Mouse (Mus musculus): ENCODE results near the gene Tmem212.

DNA sequence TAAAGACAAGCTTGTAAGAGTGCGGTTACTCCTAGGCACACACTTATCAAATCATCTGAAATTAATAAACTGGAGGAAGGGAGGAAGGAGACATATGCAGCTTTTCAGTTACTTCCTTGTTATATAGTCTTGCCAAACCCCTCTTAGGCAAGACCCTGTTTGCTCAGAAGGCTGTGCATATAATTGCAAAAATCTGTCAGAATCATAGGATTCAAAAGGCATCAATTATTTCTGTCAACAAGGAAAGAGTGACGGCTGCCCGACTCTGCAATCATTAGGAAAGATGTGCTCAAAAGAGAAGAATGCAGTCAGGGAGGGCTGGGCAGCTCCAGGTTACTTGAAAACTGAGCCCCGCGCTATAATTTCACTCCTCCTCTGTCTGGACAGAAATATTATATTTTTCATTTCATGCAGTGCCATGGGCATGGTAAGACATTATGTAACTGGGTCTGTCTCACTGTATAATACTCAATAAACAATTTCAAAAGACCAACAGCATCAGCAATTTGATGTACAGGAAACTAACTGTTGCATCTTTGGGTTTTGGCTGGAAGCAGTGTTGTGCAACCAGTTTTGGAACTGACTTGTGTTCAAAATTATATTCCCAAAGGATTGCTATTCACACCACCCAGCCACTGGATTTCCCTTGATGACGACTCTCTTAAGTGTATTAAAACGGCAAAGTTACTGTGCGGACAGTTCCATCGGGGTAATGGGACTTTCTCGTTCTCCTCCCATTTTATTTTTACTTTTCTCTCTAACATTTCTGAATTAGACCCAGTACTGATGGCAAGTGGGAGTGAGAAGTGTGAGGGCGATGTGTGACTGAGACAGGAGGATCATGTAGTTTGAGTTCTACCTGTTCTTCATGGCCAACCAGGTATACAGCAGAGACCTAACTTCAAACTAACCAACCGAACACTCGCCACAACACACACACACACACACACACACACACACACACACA lies 41.3 kb upstream of the Tmem212 start:
- no peak for TF ChIP-seq CTCF (IDR thresholded peaks at IDR 0.05; ENCODE audit: control insufficient read depth, insufficient read depth, insufficient replicate concordance, low read depth, low read length)
- TF ChIP-seq POLR2A (IDR thresholded peaks at IDR 0.05; ENCODE audit: control insufficient read depth, low read depth, low read length): no peak
